Mouse (Mus musculus) limb, embryonic 14.5 days (tissue): ENCODE measurements around the gene Gm17402. TPM values are rescaled to one million over a fixed set of nuclear protein-coding genes. Genes with fewer than 3 reads are reported as not detected.

Experiments
- ATAC-seq: fragments of 200-750 bp; cut with Nextera tagmentation; 2 replicates; pipeline ENCODE4 v1.8.0; 2017; ENCODE audit warnings: low read depth, moderate number of reproducible peaks, moderate TSS enrichment; ENCODE audit not compliant: low FRiP score
- DNase-seq: peaks from one replicate; pipeline ENCODE4 v3.0.0-alpha.2; 2015; ENCODE audit warnings: low spot score
- H3K27ac ChIP-seq: fragments of 300-500 bp; sonication (generic); replicated peaks from 2 replicates; pipeline ENCODE4 v1.5.1; 2014; ENCODE audit warnings: low read depth, mild to moderate bottlenecking, low read length, moderate library complexity, mixed read lengths
- H3K27me3 ChIP-seq: fragments of 300-500 bp; sonication (generic); 2 replicates; pipeline ENCODE4 v1.6.1; 2014; ENCODE audit warnings: low read length, mixed read lengths; ENCODE audit not compliant: control insufficient read depth, insufficient read depth
- H3K36me3 ChIP-seq: fragments of 300-500 bp; sonication (generic); 2 replicates; pipeline ENCODE4 v1.6.1; 2014; ENCODE audit warnings: mild to moderate bottlenecking, low read length, moderate library complexity, mixed read lengths; ENCODE audit not compliant: control insufficient read depth, insufficient read depth
- H3K4me1 ChIP-seq: fragments of 300-500 bp; sonication (generic); 2 replicates; pipeline ENCODE4 v1.6.1; 2014; ENCODE audit warnings: antibody characterized with exemption, low read length, mixed read lengths; ENCODE audit not compliant: control insufficient read depth, insufficient read depth
- H3K4me2 ChIP-seq: fragments of 300-500 bp; sonication (generic); replicated peaks from 2 replicates; pipeline ENCODE4 v1.6.1; 2014; ENCODE audit warnings: low read depth, mild to moderate bottlenecking, low read length, moderate library complexity; ENCODE audit not compliant: severe bottlenecking
- H3K4me3 ChIP-seq: fragments of 300-500 bp; sonication (generic); replicated peaks from 2 replicates; pipeline ENCODE4 v1.5.1; 2014; ENCODE audit warnings: low read length
- H3K9ac ChIP-seq: fragments of 300-500 bp; sonication (generic); 2 replicates; pipeline ENCODE4 v1.6.1; 2014; ENCODE audit warnings: mild to moderate bottlenecking, low read depth, low read length, moderate library complexity; ENCODE audit not compliant: severe bottlenecking
- H3K9me3 ChIP-seq: fragments of 300-500 bp; sonication (generic); 2 replicates; pipeline ENCODE4 v1.6.1; 2016; ENCODE audit warnings: low read length; ENCODE audit not compliant: control insufficient read depth
- POLR2A ChIP-seq: fragments of 200-500 bp; IDR thresholded peaks from 2 replicates; pipeline ENCODE4 v1.8.0; 2012; ENCODE audit warnings: inconsistent platforms, mild to moderate bottlenecking, moderate library complexity, borderline replicate concordance; ENCODE audit not compliant: insufficient read depth, insufficient read length; ENCODE audit errors: extremely low read depth
- WGBS: fragments of 180-500 bp; shearing (Covaris S2); extraction: QIAGEN DNeasy Blood & Tissue Kit; methylation state at CpG from one replicate; pipeline ENCODE4 v1.1.7; 2014; 5-methylcytosine and 5-hydroxymethylcytosine counted together
- polyA plus RNA-seq, 2 experiments: library from polyadenylated mRNA; depleted of rRNA in 1 of 2; stranded (reverse) in 1 of 2; unstranded in 1 of 2; fragments of >200 nt; fragmentation: Nextera tagmentation in 1 of 2; extraction: Ambion mirVana in 1 of 2; gene quantifications; 2 replicates each; pipeline versions ENCODE4 v1.2.1 to v1.2.3; 2012 to 2014

The Gm17402 gene
- polyA plus RNA-seq, 2 experiments, result not detected

DNA sequence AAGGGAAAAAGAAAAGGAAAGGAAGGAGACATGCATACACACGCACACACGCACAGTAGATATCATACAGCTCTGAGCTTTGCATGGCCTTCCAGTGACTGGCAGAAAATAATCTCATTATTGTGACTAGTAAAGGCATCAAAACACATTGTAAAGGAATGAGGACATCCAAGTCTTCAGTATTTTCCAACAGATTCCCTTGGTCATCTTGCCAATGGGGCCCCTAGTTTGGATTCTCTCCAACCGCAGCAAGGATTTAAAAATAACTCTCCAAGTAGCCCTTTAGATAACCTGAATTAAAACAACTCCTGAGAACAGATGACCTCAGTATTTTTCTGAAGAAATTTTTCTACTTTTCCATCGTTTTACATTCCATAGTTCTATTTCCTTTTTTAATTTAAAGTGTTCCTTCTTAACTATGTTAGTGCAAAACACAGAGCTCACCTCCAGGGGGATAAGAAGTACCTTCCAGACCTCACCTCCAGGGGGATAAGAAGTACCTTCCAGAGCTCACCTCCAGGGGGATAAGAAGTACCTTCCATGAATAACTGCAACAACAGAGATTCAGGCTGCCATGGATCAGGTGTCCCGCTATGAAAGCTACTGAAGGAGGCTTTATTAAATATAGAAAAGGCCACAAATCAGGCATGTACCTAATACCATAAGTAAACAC, 5.4 kb downstream of the Gm17402 start:
- H3K4me3 ChIP-seq, result no peak overlapping the region
- DNase-seq (no peak), ATAC-seq (no peak)
- TF ChIP-seq POLR2A, result no peak
- no peak overlapping the region for H3K4me2 ChIP-seq
- H3K27me3 ChIP-seq, result peaks cover 5% of the 10 kb centered on the region
- H3K27ac ChIP-seq, result no peak overlapping the region
- H3K4me1 ChIP-seq, result no peaks in the 10 kb centered on the region
- H3K9me3 ChIP-seq, result no peaks in the 10 kb centered on the region
- H3K9ac ChIP-seq, result no peak overlapping the region
- 79% methylated on average over 5 of the region's 5 CpGs for WGBS
- H3K36me3 ChIP-seq, result no peaks in the 10 kb centered on the region

DNA sequence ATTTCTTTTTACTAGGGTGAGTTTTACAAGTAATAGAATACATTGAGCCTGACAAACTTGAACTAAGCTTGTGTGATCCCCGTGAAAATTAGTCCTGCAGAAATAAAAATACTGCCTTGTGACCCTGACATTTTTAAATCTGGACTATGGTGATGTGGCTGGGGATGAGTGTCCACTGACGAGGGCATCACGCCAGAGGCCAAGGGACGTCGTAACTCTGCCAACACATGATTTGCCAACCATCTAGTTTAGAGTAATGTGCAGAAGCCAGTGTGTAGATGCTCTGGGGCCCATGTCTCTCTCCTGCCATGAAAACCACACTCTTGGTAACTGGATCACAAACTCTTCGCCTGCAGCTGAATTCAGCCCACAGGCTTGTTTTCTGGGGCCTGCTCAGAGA, 7.5 kb downstream of the Gm17402 start:
- WGBS, result 52% methylated on average over 6 of the region's 6 CpGs
- H3K4me3 ChIP-seq, result no peak overlapping the region
- no peak overlapping the region for H3K4me2 ChIP-seq

GRCm38 (mm10) chr3:67366087-67366892, 8.7 kb downstream of the Gm17402 start:
- Histone ChIP-seq H3K36me3 (no peaks in the 10 kb centered on the region), H3K4me2 (no peak overlapping the region), H3K27ac (no peak overlapping the region), H3K27me3 (no peaks in the 10 kb centered on the region), H3K9me3 (no peaks in the 10 kb centered on the region), H3K9ac (no peak overlapping the region), H3K4me3 (no peak overlapping the region), H3K4me1 (no peaks in the 10 kb centered on the region)
- no peak for TF ChIP-seq POLR2A
- WGBS, result 72% methylated on average over 4 of the region's 4 CpGs
- ATAC-seq (no peak), DNase-seq (no peak)

More for the DNA sequence above, 7.5 kb downstream of the Gm17402 start:
- Histone ChIP-seq H3K9me3 (no peaks in the 10 kb centered on the region), H3K4me1 (no peaks in the 10 kb centered on the region), H3K27me3 (no peaks in the 10 kb centered on the region; the same call in 1 of the 2 replicates), H3K27ac (no peak overlapping the region), H3K9ac (no peak overlapping the region), H3K36me3 (no peaks in the 10 kb centered on the region)
- DNase-seq (no peak), ATAC-seq (no peak)
- TF ChIP-seq POLR2A, result no peak

GRCm38 (mm10) chr3:67358376-67358775, 16.6 kb downstream of the Gm17402 start:
- Histone ChIP-seq H3K9ac (no peak overlapping the region), H3K27ac (no peak overlapping the region), H3K4me1 (no peaks in the 10 kb centered on the region), H3K27me3 (no peaks in the 10 kb centered on the region), H3K4me2 (no peak overlapping the region), H3K36me3 (no peaks in the 10 kb centered on the region), H3K4me3 (no peak overlapping the region), H3K9me3 (no peaks in the 10 kb centered on the region)
- TF ChIP-seq POLR2A, result no peak
- ATAC-seq (no peak), DNase-seq (no peak)
- 83% methylated on average over 7 of the region's 7 CpGs for WGBS

- H3K4me3 ChIP-seq, result no peak overlapping the region
- no peaks in the 10 kb centered on the region for H3K4me1 ChIP-seq
- no peaks in the 10 kb centered on the region for H3K36me3 ChIP-seq
- ATAC-seq (no peak), DNase-seq (no peak)
- no peak for TF ChIP-seq POLR2A
- H3K4me2 ChIP-seq, result no peak overlapping the region
- WGBS, result 80% methylated on average over 3 of the region's 3 CpGs
- H3K9me3 ChIP-seq, result no peaks in the 10 kb centered on the region
- no peak overlapping the region for H3K27ac ChIP-seq
- H3K9ac ChIP-seq, result no peak overlapping the region
- H3K27me3 ChIP-seq, result no peaks in the 10 kb centered on the region
Observed at GRCm38 (mm10) chr3:67352763-67353149, 22.2 kb downstream of the Gm17402 start.
